Mouse (Mus musculus): ENCODE measurements around the gene Tmem86a. TPM values are rescaled to one million over a fixed set of nuclear protein-coding genes. Genes with fewer than 3 reads are reported as not detected.
A peak's percentile ranks its signal among the peaks of the same experiment; 100 is the strongest.

Gene Tmem86a
- total and polyA plus RNA-seq, 3 experiments, result 20.0 to 45.5 (median 25.0) TPM

DNA sequence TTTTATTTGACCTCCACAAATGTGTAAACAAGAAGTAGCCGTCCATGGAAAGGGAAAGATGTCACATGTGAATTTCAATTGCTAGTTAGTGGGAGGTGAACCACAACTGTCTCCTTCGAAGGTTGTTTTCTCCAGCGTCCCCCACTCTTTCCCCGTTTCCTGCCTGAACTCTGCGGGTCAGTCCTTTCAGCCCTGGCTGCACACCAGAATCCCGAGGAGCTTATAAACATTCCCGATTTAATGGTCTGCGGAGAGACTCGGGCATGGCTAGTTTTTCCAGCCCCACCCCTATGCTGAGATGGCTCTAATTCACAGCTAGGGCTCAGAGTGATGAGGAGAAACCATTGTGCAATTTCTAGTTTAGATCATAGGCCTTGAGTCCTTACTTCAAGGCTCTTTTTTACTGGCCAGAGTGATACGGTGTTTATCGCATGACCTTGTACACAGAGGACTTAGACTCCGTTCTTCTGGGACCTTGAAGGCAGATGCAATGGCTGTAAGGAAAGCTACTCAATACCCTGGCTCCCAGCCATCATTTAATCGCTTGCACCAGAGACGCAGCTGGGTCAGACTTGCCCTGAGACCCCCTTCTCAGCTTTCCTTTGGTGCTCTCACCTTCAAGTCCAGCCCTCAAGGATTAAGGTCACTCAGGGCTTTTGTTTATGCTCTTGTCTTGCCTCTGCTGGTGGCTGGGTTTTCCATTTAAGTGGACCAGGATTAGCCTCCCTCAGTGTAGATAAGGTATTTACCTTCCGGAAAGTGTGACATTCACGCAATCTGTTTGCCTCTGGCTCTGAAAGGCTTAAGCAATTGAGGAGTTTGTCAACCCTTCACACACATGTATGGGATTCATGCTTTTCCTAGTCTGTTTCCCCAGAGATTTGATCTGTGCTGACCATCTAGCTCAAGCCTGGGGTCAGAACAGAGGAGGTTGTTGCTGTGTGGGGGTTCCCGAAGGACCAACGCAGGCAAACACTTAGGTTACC is 23.4 kb downstream of the Tmem86a start:
- Histone ChIP-seq H3K4me3 (no peak overlapping the region), H3K27me3 (ENCODE audit: control insufficient read depth, insufficient read depth, low read length) (no peaks in the 10 kb centered on the region), H3K79me2 (replicated peaks; ENCODE audit: control insufficient read depth, insufficient read depth, low read length) (no peaks in the 10 kb centered on the region), H3K4me1 (ENCODE audit: control insufficient read depth, insufficient read depth, low read length) (no peaks in the 10 kb centered on the region), H3K36me3 (ENCODE audit: control insufficient read depth, insufficient read depth, low read length) (no peaks in the 10 kb centered on the region), H3K27ac (no peak overlapping the region; the same call in 1 of the 2 replicates), H3K9ac (ENCODE audit: low read depth, low read length) (no peak overlapping the region)
- TF ChIP-seq CTCF (IDR thresholded peaks at IDR 0.05) (no peak), POLR2A (IDR thresholded peaks at IDR 0.05; ENCODE audit: insufficient read depth, low read depth, low read length) (no peak), EP300 (IDR thresholded peaks at IDR 0.05; ENCODE audit: insufficient read depth, low read depth, low read length) (no peak)
- no peak for DNase-seq
- 41% methylated on average over 18 of the region's 18 CpGs for WGBS
- intact Hi-C loops (cut with DNase I), result no loop called here

DNA sequence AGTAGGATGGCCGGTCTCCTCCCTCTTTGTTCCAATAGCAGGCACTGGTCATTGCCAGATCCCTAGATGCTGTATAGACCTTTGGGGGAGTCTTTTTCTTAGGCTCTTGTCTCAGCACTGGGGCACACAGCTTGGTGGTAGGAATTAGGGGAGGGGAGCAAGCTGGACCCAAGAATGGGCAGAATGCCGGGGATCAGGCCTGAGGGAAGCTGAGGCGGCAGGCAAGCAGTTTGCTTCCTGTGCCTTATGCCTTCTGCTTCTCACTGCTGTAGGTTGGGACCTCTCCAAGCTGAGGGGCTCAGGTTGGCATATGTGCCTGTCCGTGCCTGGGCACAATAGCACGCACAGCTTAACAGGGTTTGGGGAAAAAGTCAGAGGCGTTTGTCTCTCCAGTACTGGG is 25.8 kb downstream of the Tmem86a start:
- TF ChIP-seq POLR2A (IDR thresholded peaks at IDR 0.05; ENCODE audit: insufficient read depth, low read depth, low read length) (no peak), EP300 (IDR thresholded peaks at IDR 0.05; ENCODE audit: insufficient read depth, low read depth, low read length) (no peak), CTCF (IDR thresholded peaks at IDR 0.05) (no peak)
- no peak for DNase-seq
- no peaks in the 10 kb centered on the region for H3K27me3 ChIP-seq (ENCODE audit: control insufficient read depth, insufficient read depth, low read length)
- no peak overlapping the region for H3K9ac ChIP-seq (ENCODE audit: low read depth, low read length)
- no peak overlapping the region for H3K4me3 ChIP-seq
- H3K4me1 ChIP-seq (ENCODE audit: control insufficient read depth, insufficient read depth, low read length), result peaks cover 1% of the 10 kb centered on the region; the same call in 1 of the 2 replicates
- no peak overlapping the region for H3K27ac ChIP-seq
- H3K36me3 ChIP-seq (ENCODE audit: control insufficient read depth, insufficient read depth, low read length), result no peaks in the 10 kb centered on the region
- H3K79me2 ChIP-seq (replicated peaks; ENCODE audit: control insufficient read depth, insufficient read depth, low read length), result no peaks in the 10 kb centered on the region
- intact Hi-C loops (cut with DNase I), result no loop called here
- 88% methylated on average over 6 of the region's 6 CpGs for WGBS

DNA sequence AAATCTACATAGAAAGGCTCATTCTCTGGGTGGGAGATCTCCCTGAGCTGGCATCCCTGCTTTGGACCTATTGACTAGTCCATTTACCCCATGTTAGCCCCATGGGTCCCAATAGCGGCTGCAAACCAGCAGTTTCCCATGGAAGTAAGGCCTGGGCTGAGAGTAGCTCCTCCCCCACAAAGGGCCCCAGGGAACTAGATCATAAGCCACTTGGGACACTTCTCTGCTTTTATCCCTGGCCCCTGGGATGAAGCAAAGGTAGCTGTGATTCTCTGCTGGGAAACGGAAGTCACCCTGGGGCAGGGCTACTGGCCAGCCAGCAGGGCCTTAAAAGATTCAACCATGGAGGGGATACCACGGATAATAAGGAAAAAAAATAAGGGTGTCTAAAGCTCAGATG is 26.3 kb downstream of the Tmem86a start:
- H3K9ac ChIP-seq (ENCODE audit: low read depth, low read length), result no peak overlapping the region
- intact Hi-C loops (cut with DNase I), result no loop called here
- WGBS, result 71% methylated on average over 3 of the region's 3 CpGs
- DNase-seq, result peak in 1 of 2 experiments; percentile 9
- H3K4me1 ChIP-seq (ENCODE audit: control insufficient read depth, insufficient read depth, low read length), result peaks cover 2% of the 10 kb centered on the region; the same call in 1 of the 2 replicates
- no peak for TF ChIP-seq EP300 (IDR thresholded peaks at IDR 0.05; ENCODE audit: insufficient read depth, low read depth, low read length)
- no peak for TF ChIP-seq POLR2A (IDR thresholded peaks at IDR 0.05; ENCODE audit: insufficient read depth, low read depth, low read length)
- no peak for TF ChIP-seq CTCF (IDR thresholded peaks at IDR 0.05)
- H3K27me3 ChIP-seq (ENCODE audit: control insufficient read depth, insufficient read depth, low read length), result no peaks in the 10 kb centered on the region
- H3K27ac ChIP-seq, result no peak overlapping the region
- no peaks in the 10 kb centered on the region for H3K36me3 ChIP-seq (ENCODE audit: control insufficient read depth, insufficient read depth, low read length)
- H3K79me2 ChIP-seq (replicated peaks; ENCODE audit: control insufficient read depth, insufficient read depth, low read length), result no peaks in the 10 kb centered on the region
- no peak overlapping the region for H3K4me3 ChIP-seq

DNA sequence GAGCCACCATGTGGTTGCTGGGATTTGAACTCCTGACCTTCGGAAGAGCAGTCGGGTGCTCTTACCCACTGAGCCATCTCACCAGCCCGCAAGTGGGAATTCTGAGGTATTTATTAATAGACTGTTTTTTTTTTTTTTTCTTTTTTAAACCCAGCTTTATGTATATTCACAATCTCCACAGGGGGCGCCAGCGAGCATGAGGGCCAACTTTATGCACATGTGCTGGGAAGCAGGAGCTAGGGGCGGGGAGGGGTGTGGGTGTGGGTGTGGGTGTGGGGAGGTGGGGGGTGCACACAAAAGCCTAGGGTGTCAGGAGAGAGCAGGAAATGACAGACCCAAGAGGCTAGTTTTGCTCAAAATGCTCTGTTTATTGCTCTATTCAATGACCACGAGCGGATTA is 27.1 kb downstream of the Tmem86a start:
- Histone ChIP-seq H3K27me3 (ENCODE audit: control insufficient read depth, insufficient read depth, low read length) (no peaks in the 10 kb centered on the region), H3K9ac (ENCODE audit: low read depth, low read length) (no peak overlapping the region), H3K36me3 (ENCODE audit: control insufficient read depth, insufficient read depth, low read length) (no peaks in the 10 kb centered on the region), H3K4me3 (no peak overlapping the region), H3K27ac (no peak overlapping the region), H3K79me2 (replicated peaks; ENCODE audit: control insufficient read depth, insufficient read depth, low read length) (no peaks in the 10 kb centered on the region), H3K4me1 (ENCODE audit: control insufficient read depth, insufficient read depth, low read length) (peaks cover 2% of the 10 kb centered on the region; the same call in 1 of the 2 replicates)
- peak; percentile 19 to 51 for DNase-seq
- WGBS, result 63% methylated on average over 8 of the region's 8 CpGs
- intact Hi-C loops (cut with DNase I), result no loop called here
- TF ChIP-seq EP300 (IDR thresholded peaks at IDR 0.05; ENCODE audit: insufficient read depth, low read depth, low read length) (no peak), CTCF (IDR thresholded peaks at IDR 0.05) (peak; percentile 51)

DNA sequence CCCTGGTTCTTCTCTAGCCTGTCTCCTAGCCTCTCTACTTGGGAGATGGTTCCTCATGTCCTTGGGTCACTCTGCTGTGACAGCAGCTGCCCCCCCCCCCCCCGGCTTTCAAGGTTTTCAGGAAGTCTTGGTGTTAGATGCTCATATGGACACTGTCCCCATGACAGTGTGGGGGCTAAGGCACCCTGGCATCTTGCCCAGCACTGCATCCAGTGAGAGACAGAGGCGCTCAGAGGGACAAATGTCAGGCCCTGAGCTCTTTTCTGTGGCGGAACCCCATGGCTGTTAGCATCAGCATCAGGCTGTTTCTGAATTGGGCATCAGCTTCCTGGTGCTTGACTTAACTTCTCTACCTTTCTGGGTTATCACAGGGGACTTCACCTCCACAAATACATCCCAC is 30.5 kb downstream of the Tmem86a start:
- no peak for DNase-seq

DNA sequence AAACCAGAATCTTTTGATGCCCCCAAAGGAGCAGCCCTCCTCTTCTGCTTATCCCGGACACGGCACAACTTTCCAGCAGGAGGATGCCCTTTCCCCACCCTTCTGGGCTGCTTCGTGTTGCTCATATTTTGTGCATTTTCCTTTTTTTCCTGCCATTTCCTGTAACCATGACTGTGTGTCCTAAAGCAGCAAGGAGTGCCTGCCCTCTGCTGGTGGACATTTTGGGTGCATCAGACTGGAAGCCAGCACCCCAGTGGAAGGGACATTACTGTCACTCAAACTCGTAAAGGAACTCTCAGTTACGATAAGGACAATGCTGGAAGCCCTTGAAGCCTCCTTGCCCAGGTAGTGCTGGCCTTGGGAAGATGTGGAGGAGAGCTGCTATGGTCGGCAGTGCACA is 30.9 kb downstream of the Tmem86a start:
- Histone ChIP-seq H3K36me3 (ENCODE audit: control insufficient read depth, insufficient read depth, low read length) (no peaks in the 10 kb centered on the region), H3K27ac (no peak overlapping the region), H3K27me3 (ENCODE audit: control insufficient read depth, insufficient read depth, low read length) (no peaks in the 10 kb centered on the region), H3K9ac (ENCODE audit: low read depth, low read length) (no peak overlapping the region), H3K79me2 (replicated peaks; ENCODE audit: control insufficient read depth, insufficient read depth, low read length) (no peaks in the 10 kb centered on the region), H3K4me3 (no peak overlapping the region), H3K4me1 (ENCODE audit: control insufficient read depth, insufficient read depth, low read length) (peaks cover 2% of the 10 kb centered on the region; the same call in 1 of the 2 replicates)
- intact Hi-C loops (cut with DNase I), result loop anchor here (1.0 to 2.0 kb wide), 4 partner anchors 30 to 118 kb away; partner anchors contain the start of gene Tmem86a
- TF ChIP-seq CTCF (IDR thresholded peaks at IDR 0.05) (peak; percentile 96), POLR2A (IDR thresholded peaks at IDR 0.05; ENCODE audit: insufficient read depth, low read depth, low read length) (no peak), EP300 (IDR thresholded peaks at IDR 0.05; ENCODE audit: insufficient read depth, low read depth, low read length) (peak; percentile 89)
- WGBS, result 23% methylated on average over 6 of the region's 6 CpGs
- peak; percentile 70 to 82 for DNase-seq

More for the DNA sequence above, 30.5 kb downstream of the Tmem86a start:
- intact Hi-C loops (cut with DNase I), result loop anchor here (1.0 to 2.0 kb wide), 4 partner anchors 30 to 118 kb away; partner anchors contain the start of gene Tmem86a
- Histone ChIP-seq H3K27ac (no peak overlapping the region), H3K36me3 (ENCODE audit: control insufficient read depth, insufficient read depth, low read length) (no peaks in the 10 kb centered on the region), H3K27me3 (ENCODE audit: control insufficient read depth, insufficient read depth, low read length) (no peaks in the 10 kb centered on the region), H3K4me1 (ENCODE audit: control insufficient read depth, insufficient read depth, low read length) (peaks cover 2% of the 10 kb centered on the region; the same call in 1 of the 2 replicates), H3K9ac (ENCODE audit: low read depth, low read length) (no peak overlapping the region), H3K79me2 (replicated peaks; ENCODE audit: control insufficient read depth, insufficient read depth, low read length) (no peaks in the 10 kb centered on the region), H3K4me3 (no peak overlapping the region)
- WGBS, result 44% methylated on average over 3 of the region's 3 CpGs
- TF ChIP-seq EP300 (IDR thresholded peaks at IDR 0.05; ENCODE audit: insufficient read depth, low read depth, low read length) (no peak), POLR2A (IDR thresholded peaks at IDR 0.05; ENCODE audit: insufficient read depth, low read depth, low read length) (no peak), CTCF (IDR thresholded peaks at IDR 0.05) (no peak)

Data from heart, adult 2 months (tissue).